8 mouse cellular contexts compared by ENCODE assay signal in genomic region chr9:121822585-121822991, GRCm38 (mm10). TPM values are rescaled to one million over a fixed set of nuclear protein-coding genes. Genes with fewer than 3 reads are reported as not detected.
DNase-seq lines count a peak whose midpoint lies in the region; ATAC-seq and TF ChIP-seq lines count a peak whose summit lies in the region.
"Had no signal": no experiment of that assay in that cellular context is flagged by ENCODE, and none has a peak within 500 bp of the region (broad histone marks: within the 10 kb centered on the region; RNA-seq: fewer than 3 reads in every experiment).

No protein-coding gene starts in this region.

- no peaks in the 10 kb centered on the region for H3K36me3 ChIP-seq in limb, embryonic 15.5 days
- H3K36me3 ChIP-seq in limb, embryonic 10.5 days: no peaks in the 10 kb centered on the region
- H3K36me3 ChIP-seq in forebrain, postnatal 0 days (ENCODE audit: insufficient read depth): no peaks in the 10 kb centered on the region
- H3K36me3 ChIP-seq in neural tube, embryonic 12.5 days: no peaks in the 10 kb centered on the region

- H3K9me3 ChIP-seq in limb, embryonic 15.5 days: no peaks in the 10 kb centered on the region
- H3K9me3 ChIP-seq in limb, embryonic 10.5 days (replicated peaks): no peaks in the 10 kb centered on the region
- no peaks in the 10 kb centered on the region for H3K9me3 ChIP-seq in forebrain, postnatal 0 days (ENCODE audit: low read length)
- H3K9me3 ChIP-seq in neural tube, embryonic 12.5 days: no peaks in the 10 kb centered on the region

- H3K27ac ChIP-seq in limb, embryonic 15.5 days: 0 out of 2 replicates have a peak overlapping the region, but pooled peaks have one; percentile 27
- no peak overlapping the region for H3K27ac ChIP-seq in limb, embryonic 10.5 days
- H3K27ac ChIP-seq in forebrain, postnatal 0 days (ENCODE audit: low read depth, low read length): peak overlapping the region; percentile 40; the same call in 1 of the 2 replicates
- no peak overlapping the region for H3K27ac ChIP-seq in neural tube, embryonic 12.5 days

- no peak overlapping the region for H3K4me3 ChIP-seq in limb, embryonic 15.5 days
- H3K4me3 ChIP-seq in limb, embryonic 10.5 days: no peak overlapping the region
- H3K4me3 ChIP-seq in forebrain, postnatal 0 days (ENCODE audit: low read depth, low read length): no peak overlapping the region
- H3K4me3 ChIP-seq in neural tube, embryonic 12.5 days: no peak overlapping the region

- H3K4me2 ChIP-seq in limb, embryonic 15.5 days: no peak overlapping the region
- no peak overlapping the region for H3K4me2 ChIP-seq in forebrain, postnatal 0 days (ENCODE audit: low read depth)
- no peak overlapping the region for H3K4me2 ChIP-seq in neural tube, embryonic 12.5 days (replicated peaks)
- H3K4me2 ChIP-seq: liver, embryonic 11.5 days had no signal

- no peak for DNase-seq in limb, embryonic 10.5 days (ENCODE audit: low spot score)
- DNase-seq in forebrain, postnatal 0 days: peak; percentile 66
- DNase-seq in kidney, postnatal 14 days: peak; percentile 22
- DNase-seq in adrenal gland, postnatal 10 days: no peak

- H3K9ac ChIP-seq in limb, embryonic 15.5 days: no peak overlapping the region
- no peak overlapping the region for H3K9ac ChIP-seq in forebrain, postnatal 0 days
- H3K9ac ChIP-seq in neural tube, embryonic 12.5 days: no peak overlapping the region

- WGBS in limb, embryonic 15.5 days: 56% methylated on average over 6 of the region's 6 CpGs
- 82% methylated on average over 6 of the region's 6 CpGs for WGBS in limb, embryonic 10.5 days
- 26% methylated on average over 6 of the region's 6 CpGs for WGBS in forebrain, postnatal 0 days
- 68% methylated on average over 6 of the region's 6 CpGs for WGBS in neural tube, embryonic 12.5 days

- no peaks in the 10 kb centered on the region for H3K27me3 ChIP-seq in limb, embryonic 15.5 days
- H3K27me3 ChIP-seq in limb, embryonic 10.5 days (ENCODE audit: low read depth, poor library complexity, severe bottlenecking): no peaks in the 10 kb centered on the region
- no peaks in the 10 kb centered on the region for H3K27me3 ChIP-seq in forebrain, postnatal 0 days (ENCODE audit: insufficient read depth, low read length)
- H3K27me3 ChIP-seq in neural tube, embryonic 12.5 days (replicated peaks): no peaks in the 10 kb centered on the region

- ATAC-seq in limb, embryonic 15.5 days (ENCODE audit: insufficient number of reproducible peaks, low FRiP score, low TSS enrichment, low read depth): no peak
- peak; percentile 87 for ATAC-seq in forebrain, postnatal 0 days
- peak; percentile 61 for ATAC-seq in neural tube, embryonic 12.5 days (ENCODE audit: low FRiP score, low read depth)
- ATAC-seq in granulocyte monocyte progenitor cell, adult 5-6 weeks (replicated peaks; ENCODE audit: poor library complexity, severe bottlenecking): no peak

- H3K4me1 ChIP-seq in limb, embryonic 15.5 days: peaks cover 26% of the 10 kb centered on the region
- H3K4me1 ChIP-seq in limb, embryonic 10.5 days: peaks cover 12% of the 10 kb centered on the region
- H3K4me1 ChIP-seq in forebrain, postnatal 0 days (ENCODE audit: insufficient read depth): no peaks in the 10 kb centered on the region
- H3K4me1 ChIP-seq in neural tube, embryonic 12.5 days: peaks cover 6% of the 10 kb centered on the region; the same call in 1 of the 2 replicates

- no peak for TF ChIP-seq CTCF in forebrain, postnatal 0 days (IDR thresholded peaks at IDR 0.05; ENCODE audit: low read depth)

RNA-seq across cellular contexts. Expression of gene Ccdc13, which starts 16.7 kb away (rescaled TPM):
- polyA plus RNA-seq in limb, embryonic 15.5 days (2015; fragmentation: Nextera tagmentation; extraction: Ambion mirVana): 0.35 and 0.46 TPM in 2 replicates
- 0.36 and 0.38 TPM in 2 replicates for polyA plus RNA-seq in limb, embryonic 10.5 days (2016; fragmentation: Nextera tagmentation; extraction: Ambion mirVana)
- 4.3 and 5.2 TPM in 2 replicates for total RNA-seq in forebrain, postnatal 0 days (2014; rRNA removed)
- 3.6 and 4.7 TPM in 2 replicates for polyA plus RNA-seq in forebrain, postnatal 0 days (2015; fragmentation: Nextera tagmentation; extraction: Ambion mirVana)
- 4.0 and 4.8 TPM in 2 replicates for polyA plus RNA-seq in neural tube, embryonic 12.5 days (2016; fragmentation: Nextera tagmentation; extraction: Ambion mirVana)
- 1 to 10 TPM in 1 of 2 experiments, under 1 TPM in 1; 0.63 to 1.3 TPM for total RNA-seq in adrenal gland, postnatal 10 days (2021)
- not detected in 2 replicates for total RNA-seq in granulocyte monocyte progenitor cell, adult 5-6 weeks (2014; fragmentation: Nextera tagmentation)
- total RNA-seq in granulocyte monocyte progenitor cell, adult 5-6 weeks (2017): not detected in 2 replicates

RNA-seq across cellular contexts. Expression of gene Hhatl, which starts 30.3 kb away (rescaled TPM):
- polyA plus RNA-seq in limb, embryonic 15.5 days (2015; fragmentation: Nextera tagmentation; extraction: Ambion mirVana): 1.4 and 5.5 TPM in 2 replicates
- polyA plus RNA-seq in limb, embryonic 10.5 days (2016; fragmentation: Nextera tagmentation; extraction: Ambion mirVana): not detected in 2 replicates
- 0.15 and 1.2 TPM in 2 replicates for total RNA-seq in forebrain, postnatal 0 days (2014; rRNA removed)
- 0.15 and 0.39 TPM in 2 replicates for polyA plus RNA-seq in forebrain, postnatal 0 days (2015; fragmentation: Nextera tagmentation; extraction: Ambion mirVana)
- polyA plus RNA-seq in neural tube, embryonic 12.5 days (2016; fragmentation: Nextera tagmentation; extraction: Ambion mirVana): not detected in 2 replicates
- total RNA-seq in adrenal gland, postnatal 10 days (2021): 10 to 100 TPM in 1 of 2 experiments, 1 to 10 TPM in 1; 4.3 to 17.4 TPM
- not detected in 2 replicates for total RNA-seq in granulocyte monocyte progenitor cell, adult 5-6 weeks (2014; fragmentation: Nextera tagmentation)
- total RNA-seq in granulocyte monocyte progenitor cell, adult 5-6 weeks (2017): not detected in 2 replicates
- polyA plus RNA-seq: liver, embryonic 11.5 days had no signal

RNA-seq across cellular contexts. Expression of gene Higd1a, which starts 35.6 kb away (rescaled TPM):
- 333 and 347 TPM in 2 replicates for polyA plus RNA-seq in limb, embryonic 15.5 days (2015; fragmentation: Nextera tagmentation; extraction: Ambion mirVana)
- 174 and 201 TPM in 2 replicates for polyA plus RNA-seq in limb, embryonic 10.5 days (2016; fragmentation: Nextera tagmentation; extraction: Ambion mirVana)
- 35.1 and 35.9 TPM in 2 replicates for total RNA-seq in forebrain, postnatal 0 days (2014; rRNA removed)
- 134 and 146 TPM in 2 replicates for polyA plus RNA-seq in forebrain, postnatal 0 days (2015; fragmentation: Nextera tagmentation; extraction: Ambion mirVana)
- 134 and 147 TPM in 2 replicates for polyA plus RNA-seq in neural tube, embryonic 12.5 days (2016; fragmentation: Nextera tagmentation; extraction: Ambion mirVana)
- 100 to 1,000 TPM; 111 to 113 TPM for total RNA-seq in adrenal gland, postnatal 10 days (2021)
- total RNA-seq in granulocyte monocyte progenitor cell, adult 5-6 weeks (2014; fragmentation: Nextera tagmentation): 106 and 125 TPM in 2 replicates
- total RNA-seq in granulocyte monocyte progenitor cell, adult 5-6 weeks (2017): 12.9 and 16.8 TPM in 2 replicates

RNA-seq across cellular contexts. Expression of gene Klhl40, which starts 45.2 kb away (rescaled TPM):
- 14.0 and 35.3 TPM in 2 replicates for polyA plus RNA-seq in limb, embryonic 15.5 days (2015; fragmentation: Nextera tagmentation; extraction: Ambion mirVana)
- polyA plus RNA-seq in limb, embryonic 10.5 days (2016; fragmentation: Nextera tagmentation; extraction: Ambion mirVana): 0.10 and 0.71 TPM in 2 replicates
- 2.7 and 2.8 TPM in 2 replicates for total RNA-seq in forebrain, postnatal 0 days (2014; rRNA removed)
- 1.7 and 2.0 TPM in 2 replicates for polyA plus RNA-seq in forebrain, postnatal 0 days (2015; fragmentation: Nextera tagmentation; extraction: Ambion mirVana)
- 2.1 and 2.8 TPM in 2 replicates for polyA plus RNA-seq in neural tube, embryonic 12.5 days (2016; fragmentation: Nextera tagmentation; extraction: Ambion mirVana)
- total RNA-seq in adrenal gland, postnatal 10 days (2021): 1 to 10 TPM; 1.9 to 7.6 TPM
- total RNA-seq in granulocyte monocyte progenitor cell, adult 5-6 weeks (2014; fragmentation: Nextera tagmentation): 0.41 TPM in 1 of 2 replicates, not detected in the other
- total RNA-seq in granulocyte monocyte progenitor cell, adult 5-6 weeks (2017): not detected in 2 replicates
- polyA plus RNA-seq: liver, embryonic 11.5 days had no signal

Comparison
In these comparisons a context has a peak if more than half of its experiments do, and no peak if none do; other contexts are left out.
1. H3K27ac ChIP-seq: peak in limb, embryonic 15.5 days (single experiment) and forebrain, postnatal 0 days (single experiment); none in limb, embryonic 10.5 days (single experiment) and neural tube, embryonic 12.5 days (single experiment).
2. ATAC-seq: peak in forebrain, postnatal 0 days (single experiment) and neural tube, embryonic 12.5 days (single experiment); none in limb, embryonic 15.5 days (single experiment) and granulocyte monocyte progenitor cell, adult 5-6 weeks (single experiment).
3. DNase-seq: peak in forebrain, postnatal 0 days (single experiment) and kidney, postnatal 14 days (single experiment); none in limb, embryonic 10.5 days (single experiment) and adrenal gland, postnatal 10 days (single experiment).